Mouse (Mus musculus): ENCODE measurements around the gene Zfhx3. TPM values are rescaled to one million over a fixed set of nuclear protein-coding genes. Genes with fewer than 3 reads are reported as not detected.

Gene Zfhx3
- polyA plus RNA-seq, 1 experiment, result 14.0 TPM

DNA sequence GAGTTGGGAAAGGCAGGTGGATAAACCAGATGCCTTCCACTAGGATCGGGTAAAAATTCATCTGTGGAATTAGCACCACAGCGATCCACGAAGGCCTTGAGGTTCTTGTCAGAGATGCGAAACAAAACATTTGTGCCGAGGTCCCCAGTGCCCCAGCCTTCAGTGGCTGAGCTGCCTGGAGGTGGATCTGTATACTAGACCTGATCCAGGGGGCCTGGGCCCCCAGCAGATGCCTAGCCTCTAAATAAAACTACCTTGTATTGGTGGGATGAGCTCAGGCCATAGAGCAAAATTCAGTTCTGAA is 769.0 kb downstream of the Zfhx3 start:
- peaks cover 7% of the 10 kb centered on the region for H3K4me1 ChIP-seq (ENCODE audit: control insufficient read depth, insufficient read depth, low read length)
- no peaks in the 10 kb centered on the region for H3K9me3 ChIP-seq (replicated peaks; ENCODE audit: control insufficient read depth, insufficient read depth, low read length, poor library complexity, severe bottlenecking)
- no peak overlapping the region for H3K4me3 ChIP-seq (ENCODE audit: low read depth, low read length)
- peaks cover 3% of the 10 kb centered on the region for H3K27me3 ChIP-seq (ENCODE audit: control insufficient read depth, insufficient read depth, low read length, poor library complexity, severe bottlenecking)
- H3K9ac ChIP-seq (ENCODE audit: low read depth, poor library complexity, severe bottlenecking), result peak overlapping the region; percentile 76; the same call in 1 of the 2 replicates
- TF ChIP-seq EP300 (IDR thresholded peaks at IDR 0.05; ENCODE audit: insufficient read depth, low read depth, low read length) (no peak), CTCF (IDR thresholded peaks at IDR 0.05; ENCODE audit: low read depth, low read length) (no peak), POLR2A (IDR thresholded peaks at IDR 0.05; ENCODE audit: insufficient read depth, low read length) (no peak)
- no peaks in the 10 kb centered on the region for H3K36me3 ChIP-seq (ENCODE audit: control insufficient read depth, insufficient read depth, low read length, poor library complexity, severe bottlenecking)
- H3K27ac ChIP-seq (ENCODE audit: insufficient read depth, low read length), result no peak overlapping the region

DNA sequence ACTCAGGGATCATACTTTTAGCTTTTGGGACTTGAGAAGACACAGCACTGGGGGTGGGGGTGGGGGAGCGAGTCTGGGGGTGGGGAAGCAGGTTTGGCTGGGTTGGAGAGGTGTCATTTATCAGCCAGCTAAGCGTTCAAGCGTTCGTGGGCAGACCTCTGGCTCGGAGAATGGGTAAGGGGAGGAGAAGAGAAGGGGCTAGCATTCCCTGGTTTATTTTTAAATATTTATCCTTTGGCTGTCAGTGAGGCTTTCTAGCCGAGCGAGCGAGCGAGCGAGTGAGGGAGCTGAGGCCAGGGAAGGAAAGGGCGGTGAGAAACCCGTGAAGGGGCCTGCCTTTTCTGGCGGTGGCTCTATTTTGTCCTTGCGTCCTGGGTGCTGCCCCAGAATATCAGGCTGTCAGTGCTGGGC is 769.6 kb downstream of the Zfhx3 start:
- H3K4me1 ChIP-seq (ENCODE audit: control insufficient read depth, insufficient read depth, low read length), result peaks cover 7% of the 10 kb centered on the region
- H3K9me3 ChIP-seq (replicated peaks; ENCODE audit: control insufficient read depth, insufficient read depth, low read length, poor library complexity, severe bottlenecking), result no peaks in the 10 kb centered on the region
- TF ChIP-seq EP300 (IDR thresholded peaks at IDR 0.05; ENCODE audit: insufficient read depth, low read depth, low read length) (no peak), CTCF (IDR thresholded peaks at IDR 0.05; ENCODE audit: low read depth, low read length) (no peak), POLR2A (IDR thresholded peaks at IDR 0.05; ENCODE audit: insufficient read depth, low read length) (no peak)
- peak overlapping the region; percentile 76 for H3K9ac ChIP-seq (ENCODE audit: low read depth, poor library complexity, severe bottlenecking)
- H3K4me3 ChIP-seq (ENCODE audit: low read depth, low read length), result no peak overlapping the region
- H3K27ac ChIP-seq (ENCODE audit: insufficient read depth, low read length), result no peak overlapping the region
- peaks cover 1% of the 10 kb centered on the region; the same call in 1 of the 2 replicates for H3K27me3 ChIP-seq (ENCODE audit: control insufficient read depth, insufficient read depth, low read length, poor library complexity, severe bottlenecking)
- H3K36me3 ChIP-seq (ENCODE audit: control insufficient read depth, insufficient read depth, low read length, poor library complexity, severe bottlenecking), result no peaks in the 10 kb centered on the region

DNA sequence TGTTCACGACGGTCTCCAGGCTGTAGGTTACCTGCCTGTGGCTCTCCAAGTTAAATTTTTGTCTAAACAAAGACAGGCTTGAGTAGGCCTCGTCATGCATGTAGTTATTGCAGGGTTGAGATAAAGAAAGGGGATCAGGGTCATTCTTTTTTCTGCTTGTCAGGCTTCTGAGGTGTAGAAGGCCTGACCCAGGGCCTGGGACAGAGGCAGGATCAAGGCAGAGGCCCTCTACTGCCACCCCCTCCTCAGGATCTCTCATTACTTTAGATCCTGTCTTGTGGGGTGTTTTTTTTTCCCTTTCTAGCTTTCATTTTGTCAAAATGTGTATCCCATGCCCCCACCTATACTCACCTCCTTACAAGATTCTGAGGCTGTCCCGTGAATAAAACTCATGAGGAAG is 770.2 kb downstream of the Zfhx3 start:
- Histone ChIP-seq H3K36me3 (ENCODE audit: control insufficient read depth, insufficient read depth, low read length, poor library complexity, severe bottlenecking) (no peaks in the 10 kb centered on the region), H3K4me3 (ENCODE audit: low read depth, low read length) (no peak overlapping the region), H3K27ac (ENCODE audit: insufficient read depth, low read length) (no peak overlapping the region), H3K9ac (ENCODE audit: low read depth, poor library complexity, severe bottlenecking) (peak overlapping the region; percentile 76), H3K4me1 (ENCODE audit: control insufficient read depth, insufficient read depth, low read length) (peaks cover 7% of the 10 kb centered on the region), H3K27me3 (ENCODE audit: control insufficient read depth, insufficient read depth, low read length, poor library complexity, severe bottlenecking) (peaks cover 1% of the 10 kb centered on the region; the same call in 1 of the 2 replicates), H3K9me3 (replicated peaks; ENCODE audit: control insufficient read depth, insufficient read depth, low read length, poor library complexity, severe bottlenecking) (no peaks in the 10 kb centered on the region)
- no peak for TF ChIP-seq CTCF (IDR thresholded peaks at IDR 0.05; ENCODE audit: low read depth, low read length)
- no peak for TF ChIP-seq EP300 (IDR thresholded peaks at IDR 0.05; ENCODE audit: insufficient read depth, low read depth, low read length)
- no peak for TF ChIP-seq POLR2A (IDR thresholded peaks at IDR 0.05; ENCODE audit: insufficient read depth, low read length)

DNA sequence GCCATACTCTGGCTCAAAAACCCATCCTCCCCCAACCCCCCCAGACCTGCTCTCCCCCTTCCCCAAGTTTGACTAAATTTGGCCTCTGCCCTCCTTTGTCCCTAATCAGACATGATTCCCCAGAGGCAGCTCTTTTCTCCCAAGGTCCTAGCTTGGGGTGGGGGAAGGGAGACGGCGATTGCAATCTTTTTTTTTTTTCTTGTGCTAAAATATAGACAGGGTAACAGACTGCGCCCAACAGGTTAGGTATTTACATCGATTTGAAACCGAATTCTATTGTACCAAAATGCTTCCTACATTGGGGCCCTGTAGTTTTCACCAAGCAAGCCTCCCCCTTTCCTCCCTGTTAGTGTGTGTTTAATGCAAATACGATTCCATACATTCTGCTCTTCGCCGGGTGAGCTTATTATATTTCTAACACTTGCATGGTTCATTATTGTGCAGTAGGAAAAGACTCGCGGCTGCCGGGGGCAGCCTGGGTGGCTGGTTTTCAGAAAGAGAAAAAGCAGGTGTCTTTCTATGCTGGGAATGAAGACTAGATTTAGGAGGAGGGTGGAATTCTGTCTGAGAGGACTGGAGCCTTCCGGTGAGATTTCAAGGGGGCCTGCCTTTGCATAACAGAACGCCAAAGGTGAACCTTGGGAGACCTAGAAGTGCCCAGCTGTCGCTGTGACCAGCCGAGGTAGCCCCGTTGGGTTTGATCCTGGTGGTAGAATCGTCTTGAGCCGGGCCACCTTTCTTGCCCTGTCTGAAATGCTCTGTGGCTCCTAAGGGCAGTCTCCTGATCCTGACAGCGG is 771.1 kb downstream of the Zfhx3 start:
- peak overlapping the region; percentile 76 for H3K9ac ChIP-seq (ENCODE audit: low read depth, poor library complexity, severe bottlenecking)
- no peaks in the 10 kb centered on the region for H3K9me3 ChIP-seq (replicated peaks; ENCODE audit: control insufficient read depth, insufficient read depth, low read length, poor library complexity, severe bottlenecking)
- H3K27me3 ChIP-seq (ENCODE audit: control insufficient read depth, insufficient read depth, low read length, poor library complexity, severe bottlenecking), result peaks cover 1% of the 10 kb centered on the region; the same call in 1 of the 2 replicates
- no peaks in the 10 kb centered on the region for H3K36me3 ChIP-seq (ENCODE audit: control insufficient read depth, insufficient read depth, low read length, poor library complexity, severe bottlenecking)
- H3K4me1 ChIP-seq (ENCODE audit: control insufficient read depth, insufficient read depth, low read length), result peaks cover 7% of the 10 kb centered on the region
- TF ChIP-seq POLR2A (IDR thresholded peaks at IDR 0.05; ENCODE audit: insufficient read depth, low read length) (no peak), EP300 (IDR thresholded peaks at IDR 0.05; ENCODE audit: insufficient read depth, low read depth, low read length) (peak; percentile 71; the same call in 1 of the 2 replicates), CTCF (IDR thresholded peaks at IDR 0.05; ENCODE audit: low read depth, low read length) (no peak)
- peak overlapping the region; percentile 67 for H3K27ac ChIP-seq (ENCODE audit: insufficient read depth, low read length)
- H3K4me3 ChIP-seq (ENCODE audit: low read depth, low read length), result peak overlapping the region; percentile 1; the same call in 1 of the 2 replicates

DNA sequence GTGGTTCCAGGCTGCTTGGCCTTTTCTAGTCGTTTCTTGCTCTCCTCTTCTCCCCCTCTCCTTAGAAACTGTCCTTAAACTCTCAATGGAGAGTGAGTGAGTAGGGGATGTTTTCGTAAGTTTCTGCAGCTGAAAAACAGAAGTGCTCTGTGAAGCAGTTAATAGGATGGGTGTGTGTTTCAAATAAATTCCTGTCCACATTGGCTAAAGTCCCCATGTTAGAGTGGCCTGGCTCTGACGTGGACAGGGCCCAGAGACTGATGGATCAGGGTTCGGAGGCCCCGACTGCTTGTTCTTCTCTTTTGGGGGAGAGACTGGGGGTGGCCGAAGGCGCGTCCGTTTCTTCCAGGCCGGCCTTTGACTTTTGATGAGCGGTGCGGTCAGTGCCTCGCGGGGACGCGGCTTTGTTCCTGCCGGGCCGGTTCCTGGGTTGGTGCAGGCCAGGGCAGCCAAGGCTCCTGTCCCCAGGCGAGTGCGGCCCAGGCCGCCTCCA is 771.7 kb downstream of the Zfhx3 start:
- Histone ChIP-seq H3K36me3 (ENCODE audit: control insufficient read depth, insufficient read depth, low read length, poor library complexity, severe bottlenecking) (no peaks in the 10 kb centered on the region), H3K4me3 (ENCODE audit: low read depth, low read length) (peak overlapping the region; percentile 61), H3K27me3 (ENCODE audit: control insufficient read depth, insufficient read depth, low read length, poor library complexity, severe bottlenecking) (peaks cover 1% of the 10 kb centered on the region; the same call in 1 of the 2 replicates), H3K27ac (ENCODE audit: insufficient read depth, low read length) (peak overlapping the region; percentile 67; the same call in 1 of the 2 replicates), H3K4me1 (ENCODE audit: control insufficient read depth, insufficient read depth, low read length) (peaks cover 6% of the 10 kb centered on the region), H3K9ac (ENCODE audit: low read depth, poor library complexity, severe bottlenecking) (peak overlapping the region; percentile 76), H3K9me3 (replicated peaks; ENCODE audit: control insufficient read depth, insufficient read depth, low read length, poor library complexity, severe bottlenecking) (no peaks in the 10 kb centered on the region)
- TF ChIP-seq POLR2A (IDR thresholded peaks at IDR 0.05; ENCODE audit: insufficient read depth, low read length) (no peak), EP300 (IDR thresholded peaks at IDR 0.05; ENCODE audit: insufficient read depth, low read depth, low read length) (no peak), CTCF (IDR thresholded peaks at IDR 0.05; ENCODE audit: low read depth, low read length) (no peak)
